Mouse (Mus musculus) limb, embryonic 15.5 days (tissue): ENCODE data around the gene Atrn. TPM values are rescaled to one million over a fixed set of nuclear protein-coding genes. Genes with fewer than 3 reads are reported as not detected.

Experiments used
- ATAC-seq: fragments of 200-750 bp; cut with Nextera tagmentation; 2 replicates; pipeline ENCODE4 v1.8.0; 2017; ENCODE audit warnings: low read depth, moderate TSS enrichment; ENCODE audit not compliant: insufficient number of reproducible peaks, low FRiP score, low TSS enrichment
- H3K27ac ChIP-seq: fragments of 300-500 bp; sonication (generic); 2 replicates; pipeline ENCODE4 v1.5.1; 2015; ENCODE audit warnings: moderate library complexity, mild to moderate bottlenecking, inconsistent platforms
- H3K27me3 ChIP-seq: fragments of 300-500 bp; sonication (generic); 2 replicates; pipeline ENCODE4 v1.6.1; 2015; ENCODE audit warnings: inconsistent platforms
- H3K36me3 ChIP-seq: fragments of 300-500 bp; sonication (generic); 2 replicates; pipeline ENCODE4 v1.6.1; 2015; ENCODE audit warnings: inconsistent platforms
- H3K4me1 ChIP-seq: fragments of 300-500 bp; sonication (generic); 2 replicates; pipeline ENCODE4 v1.6.1; 2015; ENCODE audit warnings: inconsistent platforms
- H3K4me2 ChIP-seq: fragments of 300-500 bp; sonication (generic); 2 replicates; pipeline ENCODE4 v1.6.1; 2015; ENCODE audit warnings: mild to moderate bottlenecking, inconsistent platforms
- H3K4me3 ChIP-seq: fragments of 300-500 bp; sonication (generic); 2 replicates; pipeline ENCODE4 v1.5.1; 2015; ENCODE audit warnings: mild to moderate bottlenecking, inconsistent platforms
- H3K9ac ChIP-seq: fragments of 300-500 bp; sonication (generic); 2 replicates; pipeline ENCODE4 v1.6.1; 2015; ENCODE audit warnings: inconsistent platforms
- H3K9me3 ChIP-seq: fragments of 300-500 bp; sonication (generic); 2 replicates; pipeline ENCODE4 v1.6.1; 2016; ENCODE audit warnings: inconsistent platforms
- WGBS: fragments of 180-500 bp; shearing (Covaris S2); methylation state at CpG from one replicate; pipeline ENCODE4 v1.1.7; 2015; 5-methylcytosine and 5-hydroxymethylcytosine counted together
- polyA plus RNA-seq: library from polyadenylated mRNA; unstranded; fragments of >200 nt; fragmentation: Nextera tagmentation; extraction: Ambion mirVana; gene quantifications from 2 replicates; pipeline ENCODE4 v1.2.1, GENCODE M21; 2015

Gene Atrn
- polyA plus RNA-seq, 1 experiment from 2014 or later: 7.7 TPM

GRCm38 (mm10) chr2:130971030-130971429, 64.7 kb downstream of the Atrn start:
- H3K4me2 ChIP-seq: no peak overlapping the region
- peaks cover 39% of the 10 kb centered on the region for H3K36me3 ChIP-seq
- ATAC-seq: no peak
- 93% methylated on average over 4 of the region's 4 CpGs for WGBS
- no peak overlapping the region for H3K27ac ChIP-seq
- no peaks in the 10 kb centered on the region for H3K27me3 ChIP-seq
- H3K4me1 ChIP-seq: no peaks in the 10 kb centered on the region
- no peak overlapping the region for H3K4me3 ChIP-seq
- no peak overlapping the region for H3K9ac ChIP-seq
- no peaks in the 10 kb centered on the region for H3K9me3 ChIP-seq

GRCm38 (mm10) chr2:130972386-130972785, 66.1 kb downstream of the Atrn start:
- ATAC-seq: no peak
- Histone ChIP-seq H3K36me3 (peaks cover 44% of the 10 kb centered on the region), H3K27me3 (no peaks in the 10 kb centered on the region), H3K4me2 (no peak overlapping the region), H3K4me1 (no peaks in the 10 kb centered on the region), H3K4me3 (no peak overlapping the region), H3K9me3 (no peaks in the 10 kb centered on the region), H3K9ac (no peak overlapping the region), H3K27ac (no peak overlapping the region)
- 93% methylated on average over 4 of the region's 4 CpGs for WGBS

DNA sequence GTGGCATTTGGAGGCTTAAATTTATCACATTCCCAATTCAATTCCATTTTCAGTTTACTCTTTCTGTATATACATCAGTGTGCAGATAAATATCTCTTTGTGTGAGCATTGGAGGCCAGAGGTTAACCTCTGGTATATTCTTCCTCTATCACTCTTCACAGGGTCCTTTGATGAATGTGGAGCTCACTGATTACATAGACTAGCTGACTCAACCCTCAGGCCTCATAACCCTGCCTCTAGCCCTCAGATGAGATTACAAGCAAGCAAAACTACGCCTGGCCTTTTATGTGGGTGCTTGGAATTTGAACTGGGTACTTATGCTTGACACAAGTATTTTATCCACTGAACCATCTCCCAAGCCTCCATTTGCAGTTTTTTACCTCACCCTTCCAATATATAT, 68.6 kb downstream of the Atrn start:
- H3K9me3 ChIP-seq: no peaks in the 10 kb centered on the region

GRCm38 (mm10) chr2:130977589-130977988, 71.3 kb downstream of the Atrn start:
- no peak overlapping the region for H3K4me3 ChIP-seq
- no peaks in the 10 kb centered on the region for H3K4me1 ChIP-seq
- no peaks in the 10 kb centered on the region for H3K27me3 ChIP-seq
- H3K9me3 ChIP-seq: no peaks in the 10 kb centered on the region
- H3K4me2 ChIP-seq: no peak overlapping the region
- no peak overlapping the region for H3K27ac ChIP-seq
- H3K36me3 ChIP-seq: peaks cover 45% of the 10 kb centered on the region
- H3K9ac ChIP-seq: no peak overlapping the region
- no peak for ATAC-seq

More for the DNA sequence above, 68.6 kb downstream of the Atrn start:
- no peak overlapping the region for H3K27ac ChIP-seq
- peaks cover 51% of the 10 kb centered on the region for H3K36me3 ChIP-seq
- H3K27me3 ChIP-seq: no peaks in the 10 kb centered on the region
- WGBS: 76% methylated on average over 1 of the region's 1 CpGs
- H3K4me1 ChIP-seq: no peaks in the 10 kb centered on the region
- ATAC-seq: no peak
- H3K9ac ChIP-seq: no peak overlapping the region
- H3K4me3 ChIP-seq: no peak overlapping the region
- H3K4me2 ChIP-seq: no peak overlapping the region

DNA sequence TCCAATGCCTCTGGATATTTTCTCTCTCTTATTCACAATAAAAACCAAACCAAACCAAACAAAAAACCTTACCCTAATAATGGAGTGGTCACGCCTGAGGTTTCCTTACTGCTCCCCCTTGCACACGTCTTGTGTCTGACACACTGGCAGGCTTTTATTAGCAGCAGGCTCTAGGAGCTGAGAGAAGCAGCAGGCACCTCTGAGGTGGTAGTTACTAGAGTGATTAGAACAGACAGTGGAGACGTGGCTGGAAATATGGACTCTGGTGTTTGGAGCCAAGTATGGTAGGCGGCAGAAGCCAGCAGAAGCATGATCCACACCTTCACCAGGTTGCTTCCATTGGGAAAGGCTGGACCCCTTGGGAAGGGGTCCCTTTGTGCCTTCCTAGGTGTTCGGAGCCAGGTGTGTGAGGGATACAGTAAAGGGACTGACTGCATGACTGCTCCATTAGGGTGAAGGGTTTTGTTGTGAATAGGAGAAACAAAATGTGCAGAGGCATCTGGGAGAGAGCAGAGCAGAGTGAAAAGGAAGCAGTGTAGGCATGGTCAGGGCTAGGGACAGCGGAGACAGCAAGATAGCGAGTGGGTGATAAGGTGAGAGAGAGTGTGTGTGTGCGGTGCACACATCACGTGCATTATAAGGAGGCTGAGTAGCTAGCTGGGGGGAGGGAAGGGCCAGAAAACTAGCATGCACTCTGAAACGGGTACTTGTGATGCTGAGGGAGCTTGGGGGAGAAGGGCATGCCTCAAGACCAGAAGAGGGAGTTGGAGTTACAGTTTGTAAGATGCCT, 72.0 kb downstream of the Atrn start:
- Histone ChIP-seq H3K36me3 (peaks cover 50% of the 10 kb centered on the region), H3K9ac (no peak overlapping the region), H3K4me2 (no peak overlapping the region), H3K27ac (no peak overlapping the region), H3K27me3 (no peaks in the 10 kb centered on the region), H3K9me3 (no peaks in the 10 kb centered on the region), H3K4me3 (no peak overlapping the region), H3K4me1 (no peaks in the 10 kb centered on the region)
- 81% methylated on average over 10 of the region's 10 CpGs for WGBS
- no peak for ATAC-seq

DNA sequence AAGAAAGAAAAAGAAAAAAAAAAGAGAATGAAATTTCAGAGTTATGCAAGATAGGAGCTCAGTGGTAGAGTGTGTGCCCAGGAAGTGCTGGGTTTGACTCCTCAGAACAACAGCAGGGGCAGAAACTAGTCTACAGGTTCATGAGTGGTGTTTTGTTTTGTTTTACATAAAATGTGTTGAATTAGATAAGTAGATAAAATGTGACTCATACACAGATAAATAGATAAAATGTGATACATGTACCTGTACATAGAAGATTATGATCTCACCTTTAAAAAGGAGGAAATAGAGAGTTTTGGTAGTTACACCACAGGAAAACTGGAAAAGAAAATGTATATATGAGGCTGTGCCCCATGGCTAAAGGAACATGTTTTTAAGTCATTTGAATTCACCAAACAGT, 72.8 kb downstream of the Atrn start:
- no peak overlapping the region for H3K27ac ChIP-seq
- H3K27me3 ChIP-seq: no peaks in the 10 kb centered on the region
- H3K36me3 ChIP-seq: peaks cover 43% of the 10 kb centered on the region
- H3K4me1 ChIP-seq: no peaks in the 10 kb centered on the region
- H3K4me3 ChIP-seq: no peak overlapping the region
- H3K4me2 ChIP-seq: no peak overlapping the region
- no peak for ATAC-seq
- H3K9ac ChIP-seq: no peak overlapping the region
- H3K9me3 ChIP-seq: no peaks in the 10 kb centered on the region

- H3K9me3 ChIP-seq: no peaks in the 10 kb centered on the region
- no peak for ATAC-seq
- H3K36me3 ChIP-seq: peaks cover 41% of the 10 kb centered on the region
- no peaks in the 10 kb centered on the region for H3K4me1 ChIP-seq
- no peak overlapping the region for H3K27ac ChIP-seq
- H3K4me3 ChIP-seq: no peak overlapping the region
- H3K9ac ChIP-seq: no peak overlapping the region
- H3K4me2 ChIP-seq: no peak overlapping the region
- 94% methylated on average over 2 of the region's 2 CpGs for WGBS
- H3K27me3 ChIP-seq: no peaks in the 10 kb centered on the region
These were observed 86.5 kb downstream of the Atrn start for GRCm38 (mm10) chr2:130992818-130993217.

- no peak for ATAC-seq
- Histone ChIP-seq H3K4me1 (no peaks in the 10 kb centered on the region), H3K36me3 (peaks cover 48% of the 10 kb centered on the region), H3K27ac (no peak overlapping the region), H3K27me3 (no peaks in the 10 kb centered on the region), H3K9ac (no peak overlapping the region), H3K4me2 (no peak overlapping the region), H3K9me3 (no peaks in the 10 kb centered on the region), H3K4me3 (no peak overlapping the region)
- 85% methylated on average over 2 of the region's 2 CpGs for WGBS
These were observed 102.8 kb downstream of the Atrn start for GRCm38 (mm10) chr2:131009123-131009522.

DNA sequence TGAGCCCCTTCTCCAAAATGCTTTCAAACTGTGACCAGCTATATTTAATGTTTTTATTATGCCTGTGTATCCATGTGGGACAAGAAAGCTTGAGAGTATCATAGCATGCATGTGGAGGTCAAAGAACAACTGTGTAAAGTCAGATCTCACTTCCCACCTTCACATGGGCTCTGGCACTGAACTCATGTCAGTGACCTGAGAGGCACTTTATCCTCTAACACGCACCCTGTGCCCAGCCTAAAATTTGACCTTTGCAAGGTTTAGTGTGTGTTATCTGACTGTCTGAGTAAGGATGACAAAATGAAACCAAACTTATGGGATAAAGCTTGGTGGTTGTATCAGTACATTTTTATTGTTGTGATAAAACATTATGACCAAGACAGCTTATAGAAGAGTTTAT, 104.3 kb downstream of the Atrn start:
- no peak overlapping the region for H3K4me2 ChIP-seq
- no peaks in the 10 kb centered on the region for H3K9me3 ChIP-seq
- ATAC-seq: no peak
- no peak overlapping the region for H3K4me3 ChIP-seq
- H3K4me1 ChIP-seq: no peaks in the 10 kb centered on the region
- peaks cover 41% of the 10 kb centered on the region for H3K36me3 ChIP-seq
- no peaks in the 10 kb centered on the region for H3K27me3 ChIP-seq
- H3K27ac ChIP-seq: no peak overlapping the region
- H3K9ac ChIP-seq: no peak overlapping the region
- WGBS: 83% methylated on average over 1 of the region's 1 CpGs

DNA sequence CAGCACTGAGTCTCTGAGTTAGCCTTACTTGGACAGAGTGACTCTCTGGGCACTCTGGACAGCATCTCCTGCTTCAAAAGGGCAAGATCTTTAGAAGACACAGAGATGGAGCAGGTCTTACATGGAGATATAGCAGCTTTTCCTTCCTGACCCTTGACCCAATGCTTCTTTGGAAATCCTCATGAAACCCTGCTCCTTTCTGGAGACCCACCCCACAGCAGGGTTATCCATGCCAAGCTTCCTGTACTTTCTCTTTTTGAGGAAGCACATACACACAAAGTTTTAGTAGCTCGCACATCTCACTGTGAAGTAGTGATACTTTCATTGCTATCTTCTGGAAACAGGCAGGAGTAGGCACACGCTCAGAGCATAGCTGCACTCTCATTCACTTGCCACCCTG, 118.9 kb downstream of the Atrn start:
- WGBS: 99% methylated on average over 2 of the region's 2 CpGs
- Histone ChIP-seq H3K27ac (no peak overlapping the region), H3K36me3 (peaks cover 51% of the 10 kb centered on the region), H3K4me1 (0 out of 2 replicates have a peak, but pooled peaks cover 3% of the 10 kb centered on the region), H3K4me2 (no peak overlapping the region), H3K9me3 (no peaks in the 10 kb centered on the region), H3K4me3 (no peak overlapping the region), H3K27me3 (no peaks in the 10 kb centered on the region), H3K9ac (no peak overlapping the region)
- ATAC-seq: no peak

GRCm38 (mm10) chr2:131026941-131027340, 120.6 kb downstream of the Atrn start:
- H3K27me3 ChIP-seq: no peaks in the 10 kb centered on the region
- no peak overlapping the region for H3K4me2 ChIP-seq
- no peaks in the 10 kb centered on the region for H3K9me3 ChIP-seq
- H3K27ac ChIP-seq: no peak overlapping the region
- no peak overlapping the region for H3K9ac ChIP-seq
- ATAC-seq: no peak
- 0 out of 2 replicates have a peak, but pooled peaks cover 3% of the 10 kb centered on the region for H3K4me1 ChIP-seq
- peaks cover 37% of the 10 kb centered on the region for H3K36me3 ChIP-seq
- 86% methylated on average over 3 of the region's 3 CpGs for WGBS
- no peak overlapping the region for H3K4me3 ChIP-seq

- Histone ChIP-seq H3K27ac (no peak overlapping the region; the same call in 1 of the 2 replicates), H3K9me3 (no peaks in the 10 kb centered on the region), H3K36me3 (peaks cover 23% of the 10 kb centered on the region), H3K27me3 (no peaks in the 10 kb centered on the region), H3K9ac (no peak overlapping the region), H3K4me1 (0 out of 2 replicates have a peak, but pooled peaks cover 3% of the 10 kb centered on the region), H3K4me2 (no peak overlapping the region), H3K4me3 (no peak overlapping the region)
- 73% methylated on average over 9 of the region's 9 CpGs for WGBS
- no peak for ATAC-seq
These were observed 123.0 kb downstream of the Atrn start for GRCm38 (mm10) chr2:131029065-131029935.
